Mouse (Mus musculus) lung, adult 18-20 months (tissue): ENCODE measurements around the gene Kctd15.

Source experiments
- DNase-seq, 2 experiments: peaks; one replicate each; pipeline ENCODE4 v3.0.0; 2022; ENCODE audit warnings: mixed read lengths in 2 of 2

Gene Kctd15

GRCm38 (mm10) chr7:34618141-34618890 lies 38.2 kb downstream of the Kctd15 start:
- DNase-seq = no peak

GRCm38 (mm10) chr7:34616275-34616674 lies 40.3 kb downstream of the Kctd15 start:
- DNase-seq = peak in 1 of 2 experiments; percentile 23

- DNase-seq = no peak
These were observed 46.1 kb downstream of the Kctd15 start for GRCm38 (mm10) chr7:34610445-34610844.

- DNase-seq = no peak
These were observed 49.1 kb downstream of the Kctd15 start for GRCm38 (mm10) chr7:34607334-34607970.

- DNase-seq = no peak
These were observed 49.8 kb downstream of the Kctd15 start for GRCm38 (mm10) chr7:34606729-34607128.

GRCm38 (mm10) chr7:34606051-34606450 lies 50.5 kb downstream of the Kctd15 start:
- DNase-seq = no peak

GRCm38 (mm10) chr7:34598576-34598975 lies 58.0 kb downstream of the Kctd15 start:
- no peak for DNase-seq

- no peak for DNase-seq
These were observed 58.5 kb downstream of the Kctd15 start for GRCm38 (mm10) chr7:34597986-34598385.

GRCm38 (mm10) chr7:34596531-34597235 lies 59.8 kb downstream of the Kctd15 start:
- no peak for DNase-seq

- no peak for DNase-seq
These were observed 61.3 kb downstream of the Kctd15 start for GRCm38 (mm10) chr7:34595307-34595565.

GRCm38 (mm10) chr7:34594501-34595306 lies 61.8 kb downstream of the Kctd15 start:
- DNase-seq = peak in 1 of 2 experiments; percentile 14

- no peak for DNase-seq
These were observed 65.8 kb downstream of the Kctd15 start for GRCm38 (mm10) chr7:34590711-34591110.
